Mouse (Mus musculus) midbrain, embryonic 12.5 days (tissue): ENCODE measurements around the gene Asb13. TPM values are rescaled to one million over a fixed set of nuclear protein-coding genes. Genes with fewer than 3 reads are reported as not detected.

Source experiments
- ATAC-seq: fragments of 200-750 bp; cut with Nextera tagmentation; 2 replicates; pipeline ENCODE4 v1.8.0; 2017; ENCODE audit warnings: low read depth, moderate TSS enrichment, moderate library complexity; ENCODE audit not compliant: low FRiP score
- H3K27ac ChIP-seq: fragments of 300-500 bp; sonication (generic); replicated peaks from 2 replicates; pipeline ENCODE4 v1.5.1; 2016; ENCODE audit warnings: mild to moderate bottlenecking
- H3K27me3 ChIP-seq: fragments of 300-500 bp; sonication (generic); 2 replicates; pipeline ENCODE4 v1.6.1; 2016; ENCODE audit warnings: mild to moderate bottlenecking
- H3K36me3 ChIP-seq: fragments of 300-500 bp; sonication (generic); 2 replicates; pipeline ENCODE4 v1.6.1; 2016
- H3K4me1 ChIP-seq: fragments of 300-500 bp; sonication (generic); 2 replicates; pipeline ENCODE4 v1.6.1; 2016
- H3K4me2 ChIP-seq: fragments of 300-500 bp; sonication (generic); replicated peaks from 2 replicates; pipeline ENCODE4 v1.6.1; 2016; ENCODE audit warnings: mild to moderate bottlenecking, moderate library complexity
- H3K4me3 ChIP-seq: fragments of 300-500 bp; sonication (generic); 2 replicates; pipeline ENCODE4 v1.5.1; 2016; ENCODE audit warnings: mild to moderate bottlenecking
- H3K9ac ChIP-seq: fragments of 300-500 bp; sonication (generic); replicated peaks from 2 replicates; pipeline ENCODE4 v1.6.1; 2016; ENCODE audit warnings: mild to moderate bottlenecking, moderate library complexity
- H3K9me3 ChIP-seq: fragments of 300-500 bp; sonication (generic); 2 replicates; pipeline ENCODE4 v1.6.1; 2016; ENCODE audit warnings: mild to moderate bottlenecking
- WGBS: fragments of 180-500 bp; shearing (Covaris S2); methylation state at CpG from one replicate; pipeline ENCODE4 v1.1.7; 2016; 5-methylcytosine and 5-hydroxymethylcytosine counted together
- polyA plus RNA-seq: library from polyadenylated mRNA; unstranded; fragments of >200 nt; fragmentation: Nextera tagmentation; extraction: Ambion mirVana; gene quantifications from 2 replicates; pipeline ENCODE4 v1.2.1, GENCODE M21; 2016

Gene Asb13
- polyA plus RNA-seq, 1 experiment from 2014 or later: 13.2 TPM

- H3K4me3 ChIP-seq: no peak overlapping the region
- no peaks in the 10 kb centered on the region for H3K4me1 ChIP-seq
- H3K36me3 ChIP-seq: no peaks in the 10 kb centered on the region
- no peak for ATAC-seq
- no peak overlapping the region for H3K4me2 ChIP-seq
- H3K27me3 ChIP-seq: no peaks in the 10 kb centered on the region
- H3K9ac ChIP-seq: no peak overlapping the region
- WGBS: 86% methylated on average over 5 of the region's 5 CpGs
- no peaks in the 10 kb centered on the region for H3K9me3 ChIP-seq
- H3K27ac ChIP-seq: no peak overlapping the region
Measured at GRCm38 (mm10) chr13:3667288-3667873, 33.5 kb downstream of the Asb13 start.

GRCm38 (mm10) chr13:3668068-3668467 lies 34.2 kb downstream of the Asb13 start:
- WGBS: 93% methylated on average over 3 of the region's 3 CpGs
- Histone ChIP-seq H3K27ac (no peak overlapping the region), H3K4me1 (no peaks in the 10 kb centered on the region), H3K4me2 (no peak overlapping the region), H3K27me3 (no peaks in the 10 kb centered on the region), H3K36me3 (no peaks in the 10 kb centered on the region), H3K9ac (no peak overlapping the region), H3K9me3 (no peaks in the 10 kb centered on the region), H3K4me3 (no peak overlapping the region)
- ATAC-seq: no peak

- WGBS: 89% methylated on average over 1 of the region's 1 CpGs
- ATAC-seq: no peak
- H3K27ac ChIP-seq: no peak overlapping the region
Measured at GRCm38 (mm10) chr13:3669611-3670010, 35.8 kb downstream of the Asb13 start.

GRCm38 (mm10) chr13:3670039-3670438 lies 36.2 kb downstream of the Asb13 start:
- H3K4me1 ChIP-seq: no peaks in the 10 kb centered on the region
- no peak overlapping the region for H3K4me3 ChIP-seq
- no peaks in the 10 kb centered on the region for H3K36me3 ChIP-seq
- no peaks in the 10 kb centered on the region for H3K9me3 ChIP-seq
- no peak overlapping the region for H3K27ac ChIP-seq
- H3K9ac ChIP-seq: no peak overlapping the region
- no peak for ATAC-seq
- 81% methylated on average over 1 of the region's 1 CpGs for WGBS
- no peaks in the 10 kb centered on the region for H3K27me3 ChIP-seq
- no peak overlapping the region for H3K4me2 ChIP-seq

More at GRCm38 (mm10) chr13:3669611-3670010, 35.8 kb downstream of the Asb13 start:
- Histone ChIP-seq H3K4me1 (no peaks in the 10 kb centered on the region), H3K4me3 (no peak overlapping the region), H3K27me3 (no peaks in the 10 kb centered on the region), H3K9me3 (no peaks in the 10 kb centered on the region), H3K36me3 (no peaks in the 10 kb centered on the region), H3K4me2 (no peak overlapping the region), H3K9ac (no peak overlapping the region)

DNA sequence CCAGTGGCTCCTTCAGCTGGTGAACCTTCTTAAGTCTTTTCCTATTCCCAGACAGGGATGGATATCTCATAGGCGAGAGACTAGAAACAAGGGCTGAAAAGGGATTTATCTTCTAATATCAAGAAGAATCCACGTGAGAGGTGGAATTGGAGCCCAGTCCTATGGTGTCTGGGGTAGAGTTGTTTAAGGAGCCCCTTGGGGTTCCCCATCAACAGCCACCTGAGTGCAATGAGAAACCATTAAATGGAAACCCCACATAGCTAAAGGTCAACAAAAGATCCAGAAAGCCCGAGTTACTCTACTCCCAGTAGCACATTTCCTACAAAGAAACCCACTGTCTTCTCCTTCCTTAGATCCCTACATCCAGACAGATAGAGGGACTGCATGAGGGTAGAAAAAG lies 39.3 kb downstream of the Asb13 start:
- no peaks in the 10 kb centered on the region for H3K27me3 ChIP-seq
- no peak overlapping the region for H3K4me3 ChIP-seq
- H3K4me1 ChIP-seq: no peaks in the 10 kb centered on the region
- WGBS: 79% methylated on average over 3 of the region's 3 CpGs
- ATAC-seq: no peak
- H3K9me3 ChIP-seq: no peaks in the 10 kb centered on the region
- H3K4me2 ChIP-seq: no peak overlapping the region
- no peak overlapping the region for H3K27ac ChIP-seq
- no peaks in the 10 kb centered on the region for H3K36me3 ChIP-seq
- H3K9ac ChIP-seq: no peak overlapping the region

DNA sequence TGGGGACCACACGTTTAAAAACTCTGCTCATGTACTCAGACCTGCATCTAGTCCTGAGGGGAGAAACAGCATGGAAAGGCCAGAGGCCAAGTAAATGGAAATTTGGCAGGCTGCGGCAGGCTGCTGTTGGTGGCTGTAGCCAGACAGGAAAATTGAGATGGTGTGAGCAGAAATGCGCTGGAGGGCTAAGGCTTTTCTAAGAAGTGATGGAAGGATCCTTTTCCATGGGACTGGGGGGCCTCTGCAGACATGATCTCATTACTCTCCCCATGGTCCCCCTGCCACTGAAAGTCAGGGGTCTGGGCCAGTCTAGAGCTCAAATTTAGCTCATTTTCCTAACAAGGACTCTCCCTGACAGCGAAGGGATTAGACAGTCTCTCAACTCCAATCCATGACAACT lies 39.8 kb downstream of the Asb13 start:
- no peak overlapping the region for H3K27ac ChIP-seq
- no peaks in the 10 kb centered on the region for H3K27me3 ChIP-seq
- H3K4me3 ChIP-seq: no peak overlapping the region
- WGBS: 70% methylated on average over 4 of the region's 4 CpGs
- H3K36me3 ChIP-seq: no peaks in the 10 kb centered on the region
- H3K9ac ChIP-seq: no peak overlapping the region
- no peaks in the 10 kb centered on the region for H3K9me3 ChIP-seq
- no peak for ATAC-seq
- H3K4me1 ChIP-seq: no peaks in the 10 kb centered on the region
- H3K4me2 ChIP-seq: no peak overlapping the region

DNA sequence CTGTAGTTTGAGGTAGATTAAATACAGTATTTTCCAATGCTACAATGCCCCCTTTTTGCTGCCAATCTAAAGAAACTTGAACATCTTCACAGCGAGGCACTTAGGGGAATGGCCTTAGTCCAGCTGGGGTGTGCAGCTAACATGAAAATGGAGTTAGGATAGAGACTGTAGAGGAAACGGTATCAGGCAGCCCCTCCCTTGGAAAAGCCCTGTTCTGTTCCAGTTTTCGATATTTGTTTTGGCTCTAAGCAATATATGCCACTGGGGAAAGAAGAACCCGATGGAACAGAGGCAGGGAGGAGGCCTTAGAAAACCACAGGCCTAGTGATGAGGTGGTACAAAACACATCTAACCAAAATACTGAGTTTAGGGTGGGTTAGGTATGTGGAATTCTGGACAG lies 42.0 kb downstream of the Asb13 start:
- Histone ChIP-seq H3K27me3 (no peaks in the 10 kb centered on the region), H3K9ac (no peak overlapping the region), H3K4me2 (no peak overlapping the region), H3K4me3 (no peak overlapping the region), H3K27ac (no peak overlapping the region), H3K9me3 (no peaks in the 10 kb centered on the region), H3K36me3 (no peaks in the 10 kb centered on the region), H3K4me1 (no peaks in the 10 kb centered on the region)
- no peak for ATAC-seq
- 90% methylated on average over 4 of the region's 4 CpGs for WGBS

DNA sequence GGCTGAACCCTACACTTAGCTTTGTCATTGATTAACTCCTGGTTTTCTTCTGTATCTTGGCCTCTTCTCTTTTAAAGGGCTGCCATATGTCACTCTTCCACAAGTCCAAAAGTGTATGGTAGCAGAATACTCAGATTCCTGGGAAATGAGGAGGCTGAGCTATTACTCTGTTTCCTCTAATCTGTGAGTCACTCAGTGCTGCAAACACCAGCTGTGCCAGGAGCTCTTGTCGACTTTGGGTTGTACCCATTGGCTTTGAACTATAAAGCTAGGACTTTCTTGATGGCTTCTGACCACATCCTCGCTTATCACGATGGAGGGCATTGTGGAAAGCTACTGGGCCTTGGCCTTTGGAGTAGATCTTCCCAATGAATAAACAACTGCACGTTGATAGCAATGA lies 45.3 kb downstream of the Asb13 start:
- H3K9ac ChIP-seq: no peak overlapping the region
- H3K4me3 ChIP-seq: no peak overlapping the region
- H3K27ac ChIP-seq: no peak overlapping the region
- H3K4me1 ChIP-seq: no peaks in the 10 kb centered on the region
- WGBS: 79% methylated on average over 4 of the region's 4 CpGs
- H3K27me3 ChIP-seq: no peaks in the 10 kb centered on the region
- ATAC-seq: no peak
- no peak overlapping the region for H3K4me2 ChIP-seq
- no peaks in the 10 kb centered on the region for H3K36me3 ChIP-seq
- H3K9me3 ChIP-seq: no peaks in the 10 kb centered on the region

DNA sequence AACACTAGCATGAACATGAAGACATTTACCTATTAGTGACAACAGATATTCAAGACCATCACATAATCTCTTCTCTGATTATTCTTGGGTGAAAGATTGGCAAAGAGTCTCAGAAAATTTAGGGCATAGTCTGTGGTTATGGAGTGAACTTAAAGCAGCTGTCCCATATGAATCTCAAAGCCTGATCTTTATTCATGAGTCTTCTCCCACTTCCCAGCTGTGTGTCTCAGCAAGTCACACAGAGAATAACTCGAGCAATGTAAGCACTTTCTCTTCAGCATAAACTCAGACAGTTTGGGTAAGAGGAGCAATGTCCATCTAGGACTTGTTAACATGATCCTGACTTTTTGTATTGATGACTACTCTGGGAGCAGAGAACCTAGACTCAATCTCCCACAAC lies 52.5 kb downstream of the Asb13 start:
- Histone ChIP-seq H3K27ac (no peak overlapping the region), H3K36me3 (no peaks in the 10 kb centered on the region), H3K4me1 (no peaks in the 10 kb centered on the region), H3K4me3 (no peak overlapping the region), H3K27me3 (no peaks in the 10 kb centered on the region), H3K9me3 (no peaks in the 10 kb centered on the region), H3K4me2 (no peak overlapping the region), H3K9ac (no peak overlapping the region)
- ATAC-seq: no peak
- WGBS: 71% methylated on average over 1 of the region's 1 CpGs

- Histone ChIP-seq H3K4me2 (no peak overlapping the region), H3K9me3 (no peaks in the 10 kb centered on the region), H3K27me3 (no peaks in the 10 kb centered on the region), H3K9ac (no peak overlapping the region), H3K4me3 (no peak overlapping the region), H3K27ac (no peak overlapping the region), H3K4me1 (peaks cover 6% of the 10 kb centered on the region; the same call in 1 of the 2 replicates), H3K36me3 (no peaks in the 10 kb centered on the region)
- peak; percentile 65 for ATAC-seq
- 13% methylated on average over 11 of the region's 11 CpGs for WGBS
Measured at GRCm38 (mm10) chr13:3694599-3695343, 60.9 kb downstream of the Asb13 start.

DNA sequence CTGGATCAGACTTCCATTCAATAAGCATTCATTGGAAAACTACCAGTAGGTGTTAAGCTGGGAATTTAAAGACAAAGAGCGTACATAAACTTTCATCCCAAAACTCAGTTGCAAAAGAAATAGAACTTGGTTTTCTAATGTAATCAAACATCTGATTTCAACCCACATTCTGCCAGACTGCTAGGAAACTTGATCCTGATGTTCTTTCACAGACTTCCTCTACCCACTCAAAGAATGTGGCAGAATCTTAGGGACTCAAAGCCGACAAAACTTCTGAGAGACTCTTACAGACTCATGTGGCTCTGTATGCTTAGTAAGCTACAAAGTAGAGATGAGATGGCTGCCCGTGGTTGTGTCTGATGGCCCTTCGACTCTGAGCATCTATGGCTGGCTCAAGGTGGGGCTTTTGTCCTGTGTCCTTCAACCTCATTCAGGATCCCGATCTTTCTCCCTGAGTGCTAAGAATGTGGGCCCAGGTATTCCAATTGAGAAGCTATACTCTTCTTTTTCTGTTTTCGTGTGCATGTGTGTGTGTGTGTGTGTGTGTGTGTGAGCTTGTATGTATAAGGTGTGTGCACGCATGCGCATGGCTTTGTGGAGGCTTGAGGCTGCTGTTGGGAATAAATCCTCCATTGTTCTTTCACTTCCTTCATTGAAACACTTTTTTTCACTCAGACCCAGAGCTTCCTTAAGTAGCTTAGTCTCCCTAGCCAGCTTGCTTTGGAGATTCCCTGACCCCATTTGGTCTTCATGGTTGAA lies 63.3 kb downstream of the Asb13 start:
- Histone ChIP-seq H3K4me3 (no peak overlapping the region), H3K4me2 (no peak overlapping the region), H3K27ac (no peak overlapping the region), H3K36me3 (no peaks in the 10 kb centered on the region), H3K4me1 (peaks cover 6% of the 10 kb centered on the region; the same call in 1 of the 2 replicates), H3K9me3 (no peaks in the 10 kb centered on the region), H3K9ac (no peak overlapping the region), H3K27me3 (no peaks in the 10 kb centered on the region)
- no peak for ATAC-seq
- WGBS: 74% methylated on average over 8 of the region's 8 CpGs

GRCm38 (mm10) chr13:3700752-3701151 lies 66.9 kb downstream of the Asb13 start:
- no peak overlapping the region for H3K4me2 ChIP-seq
- no peak for ATAC-seq
- no peak overlapping the region for H3K9ac ChIP-seq
- no peaks in the 10 kb centered on the region for H3K27me3 ChIP-seq
- no peak overlapping the region for H3K27ac ChIP-seq
- WGBS: 86% methylated on average over 4 of the region's 4 CpGs
- no peaks in the 10 kb centered on the region for H3K4me1 ChIP-seq
- H3K4me3 ChIP-seq: no peak overlapping the region
- no peaks in the 10 kb centered on the region for H3K9me3 ChIP-seq
- no peaks in the 10 kb centered on the region for H3K36me3 ChIP-seq
